Mouse (Mus musculus): ENCODE results near the gene Zfp663.

Zfp663 gene

DNA sequence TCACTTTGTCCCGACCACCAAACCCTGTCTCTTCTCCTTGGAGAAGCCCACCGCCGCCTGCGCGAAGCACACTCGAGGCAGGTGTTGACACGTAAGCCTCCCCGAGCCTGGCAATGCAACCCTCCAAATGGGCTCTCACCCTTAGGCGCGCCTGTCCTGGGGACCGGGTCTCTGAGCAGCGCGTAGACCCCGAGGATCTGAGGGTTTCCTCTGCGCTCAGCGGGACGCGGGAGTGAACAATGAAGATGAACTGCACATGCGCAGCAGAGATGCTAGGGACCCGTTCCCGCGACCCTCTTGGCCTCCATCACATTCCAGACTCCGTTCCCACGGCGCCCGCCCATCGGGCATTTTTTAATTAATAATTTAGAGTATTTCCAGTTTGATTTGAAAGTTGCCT lies at the start of gene Zfp663:
Zfp663 (minus strand) TSS at position 234 of the 400 bp plus-strand sequence.
- DNase-seq (ENCODE audit: low spot score), result no peak

DNA sequence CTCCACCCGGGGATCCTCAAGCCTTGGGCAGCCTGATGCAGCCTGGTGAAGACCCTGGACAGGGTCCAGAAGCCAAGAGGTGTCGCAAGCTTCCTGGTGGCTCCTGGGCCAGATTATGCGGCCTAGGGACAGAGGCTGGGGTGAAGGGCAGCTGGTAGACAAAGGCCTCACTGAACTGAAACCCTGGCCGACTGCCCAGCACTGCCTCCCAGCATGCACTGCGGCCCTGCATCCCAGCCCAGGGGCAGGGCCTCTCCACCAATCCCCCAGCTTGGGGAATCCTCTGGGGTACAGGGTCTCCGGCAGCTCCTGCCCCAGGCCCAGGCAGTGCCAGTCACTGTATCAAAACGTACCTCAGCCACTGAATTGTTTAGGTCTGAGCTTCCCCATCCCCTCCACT lies 48.8 kb upstream of the Zfp663 start:
- DNase-seq (ENCODE audit: low spot score), result no peak

DNA sequence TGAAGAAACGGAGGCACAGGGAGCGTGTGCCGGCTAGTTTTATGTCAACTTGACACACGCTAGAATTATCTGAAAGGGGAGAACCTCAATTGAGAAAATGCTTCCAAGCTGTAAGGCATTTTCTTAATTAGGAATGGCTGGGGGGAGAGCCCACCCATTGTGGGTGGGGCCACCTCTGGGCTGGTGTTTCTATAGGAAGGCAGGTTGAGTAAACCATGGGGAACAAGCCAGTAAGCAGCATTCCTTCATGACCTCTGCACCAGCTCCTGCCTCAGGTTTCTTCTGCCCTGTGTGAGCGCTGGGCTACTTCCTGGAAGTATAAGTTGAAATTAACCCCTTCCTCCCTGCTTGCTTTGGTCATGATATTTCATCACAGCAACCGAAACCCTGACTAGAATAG lies 47.3 kb upstream of the Zfp663 start:
- no peak for DNase-seq (ENCODE audit: low spot score)

DNA sequence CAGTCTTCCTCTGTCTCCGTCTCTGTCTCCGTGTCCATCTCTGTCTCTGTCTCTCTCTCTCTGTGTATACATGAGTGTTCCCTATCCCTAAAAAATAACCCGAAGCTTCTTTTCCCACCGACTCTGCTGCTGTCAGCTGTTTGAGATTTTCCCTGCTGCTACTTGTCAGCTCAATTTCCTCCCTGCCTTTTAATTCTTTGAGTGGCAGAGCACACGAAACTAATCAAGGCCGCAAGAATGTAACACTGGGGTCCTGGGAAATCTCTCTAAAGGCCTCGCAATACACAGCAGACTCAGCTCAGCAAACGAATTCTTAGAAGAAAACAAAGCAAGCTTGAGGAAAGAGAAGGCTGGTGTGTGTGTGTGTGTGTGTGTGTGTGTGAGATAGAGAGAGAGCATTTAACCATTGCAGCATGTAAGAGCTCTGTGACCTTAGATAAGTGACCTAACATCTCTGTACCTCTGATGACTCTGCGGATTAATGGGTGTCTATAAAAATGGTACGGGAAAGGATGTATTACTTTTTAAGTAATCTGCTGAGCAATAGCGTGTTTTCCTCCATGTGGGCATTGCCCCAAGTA lies 46.7 kb upstream of the Zfp663 start:
- DNase-seq (ENCODE audit: low spot score), result no peak

DNA sequence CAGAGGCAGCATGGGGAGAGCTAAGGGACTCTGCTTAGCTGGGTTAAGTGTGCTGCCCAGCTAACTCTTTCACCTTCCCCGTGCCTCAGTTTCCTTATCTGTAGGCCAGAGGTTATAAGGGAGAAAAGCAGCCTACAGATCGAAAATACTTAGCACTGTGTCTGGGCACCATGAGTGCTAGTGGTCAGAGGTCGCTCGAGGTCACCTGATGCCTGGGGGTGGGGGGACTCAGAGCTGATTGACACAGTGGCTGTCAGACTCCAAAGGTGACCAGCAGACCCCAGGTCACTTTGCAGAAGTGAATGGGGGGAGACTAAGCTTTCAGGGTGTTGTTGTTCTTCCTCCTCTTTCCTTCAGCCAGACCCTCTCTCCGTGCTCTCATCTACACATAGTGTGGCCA lies 45.8 kb upstream of the Zfp663 start:
- no peak for DNase-seq (ENCODE audit: low spot score)

DNA sequence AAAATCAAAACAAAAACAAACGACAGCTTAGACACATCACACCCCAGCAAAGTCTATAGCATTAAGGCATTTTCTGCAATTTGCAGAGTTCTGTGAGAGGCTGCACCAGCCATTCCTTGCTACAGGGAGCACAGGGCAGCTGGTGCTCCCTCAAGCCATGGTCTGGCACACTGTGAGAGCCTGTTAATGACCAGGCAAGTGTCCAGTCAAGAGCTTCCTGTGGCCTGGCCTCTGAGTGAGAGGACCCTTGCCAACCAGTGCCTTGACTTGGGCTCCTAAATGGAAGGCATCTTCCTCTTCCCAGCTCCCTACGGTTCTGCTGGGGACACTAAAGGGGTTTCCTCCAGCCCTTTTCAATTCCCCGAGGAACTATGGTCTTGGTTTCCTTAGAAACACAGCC lies 45.4 kb upstream of the Zfp663 start:
- no peak for DNase-seq (ENCODE audit: low spot score)

DNA sequence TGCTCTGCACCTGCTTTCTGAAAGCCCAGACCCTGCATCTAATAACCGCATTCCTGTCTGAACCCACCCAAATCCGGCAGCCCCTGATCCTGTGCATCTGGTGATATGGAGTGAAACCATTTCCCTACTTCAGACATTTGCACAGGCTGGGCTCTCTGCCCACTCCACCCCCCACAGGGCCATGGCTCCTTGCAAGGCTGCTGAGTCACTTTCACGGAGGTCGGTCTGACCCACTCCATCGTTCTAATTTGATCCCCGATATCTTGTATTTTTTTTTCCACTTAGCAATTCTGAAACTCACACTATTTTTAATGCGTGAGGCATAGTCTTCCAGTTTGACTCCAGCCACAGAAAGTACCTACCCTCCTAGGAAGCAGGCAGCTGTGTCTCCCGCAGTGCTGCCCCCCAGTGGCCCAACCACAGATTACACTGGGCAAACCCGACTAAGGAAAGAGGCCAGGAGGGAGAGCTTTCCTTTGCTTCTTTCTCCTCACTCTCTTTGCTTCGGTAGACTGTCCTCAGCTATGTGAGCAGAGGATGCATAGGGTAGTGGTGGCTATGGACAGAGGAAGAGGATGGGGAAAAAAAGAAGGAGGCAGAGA lies 39.3 kb upstream of the Zfp663 start:
- DNase-seq (ENCODE audit: low spot score), result no peak

DNA sequence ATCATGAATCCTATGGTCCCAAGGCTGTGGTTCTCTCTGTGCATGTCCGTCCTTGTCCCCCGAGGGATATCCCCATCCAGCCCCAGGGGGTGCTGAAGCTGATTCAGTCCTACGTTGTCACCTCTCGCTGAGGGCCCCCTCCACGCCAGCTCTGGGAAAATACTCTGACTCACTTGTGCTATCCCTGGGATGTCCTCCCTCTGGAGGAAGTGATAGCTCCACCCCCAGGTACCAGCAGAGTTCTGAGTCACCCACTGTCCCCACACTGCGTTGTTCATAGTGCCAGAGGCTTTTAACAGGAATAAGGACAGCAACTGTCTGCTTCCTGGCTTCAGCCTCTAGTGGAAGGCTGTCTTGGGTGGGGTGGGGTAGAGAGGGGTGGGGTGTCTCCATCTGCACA lies 36.8 kb upstream of the Zfp663 start:
- no peak for DNase-seq (ENCODE audit: low spot score)

DNA sequence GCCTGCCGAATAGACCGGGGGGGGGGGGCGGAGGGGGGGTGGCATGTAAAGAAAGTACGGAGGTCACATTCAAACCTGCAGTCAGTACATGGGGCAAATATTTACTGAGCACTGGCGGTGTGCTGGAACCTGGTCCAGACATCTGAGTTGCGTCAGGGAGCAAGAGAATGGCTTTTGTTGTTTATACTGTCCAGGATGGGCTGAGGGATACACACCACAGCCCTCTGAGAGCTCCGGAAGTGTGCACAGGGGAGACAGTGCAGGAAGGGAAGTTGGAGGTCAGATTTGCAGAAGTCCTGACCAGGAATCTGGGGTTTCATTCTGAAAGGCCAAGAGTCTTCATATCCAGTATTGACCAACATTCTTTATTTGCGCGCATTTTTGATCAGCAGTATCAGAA lies 36.4 kb upstream of the Zfp663 start:
- DNase-seq (ENCODE audit: low spot score), result no peak

DNA sequence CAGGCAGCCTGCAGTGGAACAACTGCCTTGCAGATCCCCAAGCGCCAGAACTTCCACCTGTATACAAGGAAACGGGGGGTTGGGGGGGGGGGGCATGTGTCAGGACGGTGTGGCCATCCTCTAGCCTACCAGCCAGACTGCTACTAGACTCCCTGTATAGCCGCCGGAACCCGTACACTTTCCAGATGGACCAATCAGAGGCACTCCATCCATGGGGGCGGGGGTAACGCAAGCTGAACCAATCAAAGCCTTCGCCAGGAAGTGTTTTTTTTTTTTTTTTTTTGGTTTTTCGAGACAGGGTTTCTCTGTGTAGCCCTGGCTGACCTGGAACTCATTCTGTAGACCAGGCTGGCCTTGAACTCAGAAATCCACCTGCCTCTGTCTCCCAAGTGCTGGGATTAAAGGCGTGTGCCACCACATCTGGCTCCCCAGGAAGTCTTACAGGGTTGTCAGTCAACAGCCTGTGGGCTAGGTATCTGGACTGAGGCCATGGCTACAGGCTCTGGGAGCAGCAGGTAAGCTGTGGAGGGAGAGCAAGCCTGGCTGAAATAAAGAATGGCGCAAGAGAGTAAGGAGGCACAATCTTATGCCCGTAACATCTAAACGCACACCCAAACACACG lies 29.7 kb upstream of the Zfp663 start:
- DNase-seq (ENCODE audit: low spot score), result no peak

DNA sequence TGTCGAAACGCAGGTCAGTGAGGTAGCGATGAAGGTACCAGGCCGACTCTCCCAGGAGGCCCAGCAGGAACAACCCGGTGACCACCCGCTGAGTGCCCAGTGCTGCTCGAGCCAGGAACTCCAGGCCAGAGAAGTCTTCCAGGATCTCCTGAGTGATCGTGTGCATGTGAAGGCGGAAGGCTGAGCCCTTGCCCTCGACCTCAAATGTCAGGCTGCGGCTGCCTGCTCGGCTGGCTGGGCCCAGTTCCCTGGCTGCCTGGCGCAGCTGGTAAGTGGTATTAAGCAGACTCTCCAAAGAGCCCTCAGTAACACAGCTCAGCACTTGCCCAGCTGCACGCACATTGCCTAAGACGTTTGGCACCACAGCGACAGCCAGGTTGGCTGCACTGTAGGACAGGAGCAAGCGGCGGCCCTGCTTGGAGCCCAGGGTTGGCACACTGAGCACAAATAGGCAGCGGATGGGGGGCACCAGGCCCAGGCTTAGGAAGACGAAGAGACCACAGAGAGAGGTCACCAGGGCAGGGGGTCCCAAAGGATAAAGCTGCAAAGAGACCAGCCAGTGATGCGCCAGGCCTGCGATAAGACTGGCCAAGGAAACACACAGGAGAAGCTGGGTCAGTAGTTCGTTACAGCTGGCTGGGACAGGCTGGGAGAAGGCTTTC lies 29.1 kb upstream of the Zfp663 start:
- DNase-seq (ENCODE audit: low spot score), result no peak

DNA sequence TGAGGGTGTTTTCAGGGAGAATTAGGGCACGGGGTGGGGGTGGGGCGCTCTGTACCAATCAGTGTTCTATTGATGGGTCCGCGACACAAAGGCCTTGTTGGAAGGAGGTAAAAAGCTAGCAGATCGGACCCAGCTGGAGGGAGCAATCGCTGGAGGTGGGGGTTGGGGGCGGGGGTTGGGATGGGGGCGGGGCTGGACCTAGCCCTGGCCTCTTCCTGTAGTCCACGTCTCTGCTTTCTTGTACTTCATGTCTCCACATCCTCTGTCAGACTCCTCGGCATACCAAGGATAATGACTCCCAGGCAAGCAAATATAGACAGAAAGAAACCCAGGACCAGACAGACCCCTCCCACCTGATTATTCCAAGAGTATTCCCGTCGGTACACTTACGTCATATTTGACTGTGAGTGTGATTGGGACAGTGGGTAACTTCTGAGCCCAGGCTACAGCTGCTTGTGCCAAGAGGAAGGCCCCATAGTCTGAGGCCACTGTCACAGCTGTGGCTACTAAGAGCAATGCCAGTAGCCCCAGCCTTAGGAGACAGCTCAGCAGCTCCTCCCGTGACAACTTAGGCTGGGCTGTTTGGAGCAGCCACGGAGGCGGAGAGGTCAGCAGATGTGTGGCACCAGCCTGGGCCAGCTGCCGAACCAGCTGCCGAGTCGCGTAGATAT lies 28.4 kb upstream of the Zfp663 start:
- DNase-seq (ENCODE audit: low spot score), result no peak

DNA sequence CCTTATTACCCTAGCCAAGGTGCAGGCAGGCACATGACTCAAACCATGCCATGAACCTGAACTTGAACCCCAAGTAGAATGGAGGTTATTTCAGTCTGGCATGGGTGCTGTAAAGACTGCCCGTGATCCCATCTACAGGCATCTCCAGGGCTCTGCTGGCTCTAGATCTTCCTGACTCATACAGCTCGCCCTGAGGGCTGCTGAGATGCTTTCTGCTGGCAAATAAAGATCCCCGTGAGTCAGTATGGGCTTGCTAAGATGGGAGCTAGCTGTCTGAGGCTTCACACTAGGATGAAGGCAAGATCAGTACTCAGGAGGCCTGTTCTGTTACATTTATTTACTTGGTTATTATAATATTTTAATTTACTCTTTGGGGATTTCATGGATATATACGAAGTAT lies 23.6 kb upstream of the Zfp663 start:
- no peak for DNase-seq (ENCODE audit: low spot score)

DNA sequence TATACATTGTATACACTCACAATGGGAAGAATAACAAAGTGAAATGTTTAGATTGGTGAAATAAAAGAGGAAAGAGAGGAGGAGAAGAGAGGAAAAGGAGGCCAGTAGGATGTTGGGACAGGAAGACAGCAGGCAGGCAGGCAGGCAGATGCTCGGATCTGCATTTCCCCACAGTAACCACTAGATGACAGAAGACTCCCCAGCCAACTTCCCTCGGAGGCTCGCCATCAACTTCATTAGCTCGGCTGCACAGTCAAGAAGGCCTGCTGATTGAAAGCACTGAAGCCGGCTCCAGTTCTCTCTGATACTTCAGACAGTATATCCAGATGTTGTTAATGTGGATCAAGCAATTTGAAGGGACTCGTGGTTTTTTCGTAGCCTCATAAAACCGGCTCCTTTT lies 23.0 kb upstream of the Zfp663 start:
- DNase-seq (ENCODE audit: low spot score), result no peak

DNA sequence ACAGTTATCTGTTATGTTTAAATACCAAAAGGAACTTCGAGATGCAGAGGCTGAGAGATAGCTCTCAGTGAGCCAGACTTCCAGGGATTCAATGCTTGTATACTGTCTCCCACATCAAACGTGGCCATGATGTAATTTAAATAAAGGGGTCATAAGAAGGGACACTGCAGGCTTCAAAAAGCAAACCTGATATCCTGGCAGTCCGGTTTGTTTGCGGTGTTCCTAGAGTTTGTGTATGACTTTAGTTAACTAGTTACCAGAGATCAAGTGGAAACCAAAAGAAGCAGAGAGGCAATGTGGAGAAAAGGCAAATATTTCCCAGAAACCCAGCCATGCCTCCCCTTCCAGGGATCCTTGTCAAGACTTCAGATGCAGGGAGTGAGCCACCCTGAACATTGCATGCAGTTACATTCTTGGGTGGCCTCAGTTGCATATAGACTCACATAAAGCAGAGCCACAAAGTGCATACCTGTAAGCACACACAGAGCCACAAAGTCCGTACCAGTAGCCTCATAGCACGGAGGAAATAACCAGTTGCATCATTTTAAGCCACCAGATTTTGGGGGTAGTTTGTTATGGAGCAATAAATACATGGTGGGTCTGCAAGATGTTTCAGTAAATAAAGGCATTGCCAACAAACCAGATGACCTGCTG lies 20.9 kb upstream of the Zfp663 start:
- DNase-seq (ENCODE audit: low spot score), result no peak

DNA sequence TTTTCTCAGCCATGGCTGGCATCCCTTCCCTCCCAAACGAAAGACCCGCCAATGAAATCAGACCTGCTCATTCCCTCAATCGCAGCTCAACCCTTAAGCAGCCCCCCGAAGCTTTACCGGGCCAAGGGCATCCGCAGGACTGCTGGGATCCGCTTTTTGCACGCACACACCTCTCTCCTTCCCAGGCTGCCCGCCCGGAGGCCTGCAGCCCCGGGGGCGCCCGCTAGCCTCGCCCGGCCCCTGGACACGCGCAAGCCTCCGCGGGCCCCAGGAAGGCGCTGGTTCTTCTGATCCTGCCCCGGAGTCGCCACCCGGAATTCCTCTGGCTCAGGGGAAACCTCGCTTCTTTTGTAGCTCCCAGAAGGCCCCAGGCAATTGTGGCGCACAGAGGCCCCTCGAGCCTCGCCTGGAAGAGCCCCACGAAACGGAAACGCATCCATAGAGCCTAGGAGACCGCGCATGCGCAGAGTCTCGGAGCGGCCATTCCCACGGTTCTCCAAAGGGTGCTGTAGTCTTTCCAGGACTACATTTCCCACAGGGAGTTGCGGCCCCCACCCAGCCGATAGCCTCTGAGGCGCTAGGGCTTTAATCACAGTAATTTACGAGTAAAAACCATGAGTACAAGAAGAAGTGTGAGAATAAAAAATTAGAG lies 19.4 kb upstream of the Zfp663 start, which contains the start of gene Zfp334:
Zfp334 (minus strand) TSS at position 416 of the 652 bp plus-strand sequence.
- peak; percentile 88 for DNase-seq (ENCODE audit: low spot score)

DNA sequence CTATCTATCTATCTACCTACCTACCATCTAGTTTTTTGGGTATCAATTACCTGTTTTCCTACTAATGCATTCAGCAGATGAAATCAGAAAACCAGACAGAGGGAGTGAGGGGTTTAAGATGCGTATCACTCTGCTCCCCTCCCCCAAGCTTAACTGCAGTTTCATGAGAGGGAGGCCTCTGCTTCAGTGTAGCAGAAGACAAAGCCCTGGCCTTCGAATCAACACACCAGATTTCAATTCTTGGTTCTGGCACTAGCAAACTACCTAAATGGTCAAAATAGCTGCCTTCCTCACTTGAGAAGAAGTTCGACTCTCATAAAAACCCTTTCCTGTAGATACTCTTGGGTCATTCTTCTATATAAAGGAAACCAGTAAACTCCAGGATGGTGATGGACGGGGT lies 18.8 kb upstream of the Zfp663 start:
- no peak for DNase-seq (ENCODE audit: low spot score)

DNA sequence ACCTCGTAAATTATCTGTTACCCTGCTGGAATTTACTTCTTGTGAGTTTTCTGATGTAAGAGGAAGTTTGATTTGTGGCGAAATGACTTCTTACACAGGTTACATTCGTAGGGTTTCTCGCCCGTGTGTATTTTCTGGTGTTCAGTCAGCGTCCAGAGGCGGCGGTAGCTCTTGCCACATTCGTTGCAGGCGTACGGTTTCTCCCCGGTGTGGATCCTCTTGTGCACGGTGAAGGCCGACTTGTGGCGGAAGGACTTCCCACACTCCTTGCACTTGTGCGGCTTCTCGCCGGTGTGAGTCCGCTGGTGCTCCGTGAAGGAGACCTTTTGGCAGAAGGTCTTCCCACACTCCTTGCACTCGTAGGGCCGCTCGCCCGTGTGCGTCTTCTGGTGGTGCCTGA lies 11.5 kb upstream of the Zfp663 start:
- DNase-seq (ENCODE audit: low spot score), result no peak

DNA sequence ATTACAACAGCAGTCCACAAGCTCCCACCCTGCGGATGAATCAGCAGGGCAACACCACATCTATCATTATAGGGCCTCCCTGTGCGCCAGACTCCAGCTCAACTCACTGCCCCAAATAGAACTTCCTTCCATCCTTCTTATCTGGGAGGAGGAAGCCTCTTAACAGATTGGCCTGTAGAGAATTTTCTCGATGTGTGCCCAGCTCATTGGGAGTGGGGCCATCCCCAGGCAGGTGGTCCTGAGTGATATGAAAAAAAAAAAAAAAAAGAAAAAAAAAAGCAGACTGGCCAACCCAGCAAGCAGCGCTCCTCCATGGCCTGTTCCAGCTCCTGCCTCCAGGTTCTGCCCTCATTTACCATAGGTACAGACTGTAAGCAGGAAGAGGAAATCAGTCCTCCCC lies 7.5 kb upstream of the Zfp663 start:
- no peak for DNase-seq (ENCODE audit: low spot score)

DNA sequence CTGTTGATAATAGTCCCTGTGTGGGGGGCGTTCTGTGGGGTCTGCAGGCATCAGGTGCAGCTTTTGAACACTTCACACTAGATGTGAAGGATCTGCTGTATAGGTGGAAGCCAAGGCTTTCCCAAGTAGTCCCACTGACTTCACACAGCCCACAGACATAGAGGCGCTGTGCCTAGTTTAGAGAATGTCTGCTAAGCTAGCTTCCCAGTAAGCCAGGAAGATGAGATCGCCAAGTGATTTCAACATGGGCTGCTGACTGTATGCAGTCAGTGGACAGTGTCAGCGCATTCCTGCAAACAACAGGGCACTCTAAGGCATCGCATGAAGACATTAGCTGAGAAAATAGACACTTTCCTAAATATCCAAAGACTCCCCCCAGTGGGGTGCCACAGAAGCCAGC lies 6.9 kb upstream of the Zfp663 start:
- DNase-seq (ENCODE audit: low spot score), result no peak

DNA sequence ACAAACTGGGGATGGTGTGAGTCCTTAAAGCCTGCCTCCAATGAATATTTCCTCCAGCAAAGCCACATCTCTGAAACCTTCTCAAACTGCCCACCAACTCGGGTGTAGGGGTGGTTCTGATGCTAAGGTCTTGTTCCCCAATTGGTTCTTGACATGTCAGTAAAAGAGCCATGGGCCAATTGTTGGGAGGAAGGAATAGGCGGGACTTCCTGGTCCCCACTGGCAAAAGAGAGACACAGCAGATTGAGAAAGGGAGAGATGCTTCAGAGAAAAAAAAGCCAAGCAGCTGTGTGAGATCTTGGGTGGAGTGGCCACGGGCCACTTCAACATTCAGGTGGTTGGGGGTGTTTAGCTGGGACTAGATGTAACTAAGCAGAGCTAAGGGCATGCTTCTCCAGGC lies 2.5 kb upstream of the Zfp663 start:
- no peak for DNase-seq (ENCODE audit: low spot score)

DNA sequence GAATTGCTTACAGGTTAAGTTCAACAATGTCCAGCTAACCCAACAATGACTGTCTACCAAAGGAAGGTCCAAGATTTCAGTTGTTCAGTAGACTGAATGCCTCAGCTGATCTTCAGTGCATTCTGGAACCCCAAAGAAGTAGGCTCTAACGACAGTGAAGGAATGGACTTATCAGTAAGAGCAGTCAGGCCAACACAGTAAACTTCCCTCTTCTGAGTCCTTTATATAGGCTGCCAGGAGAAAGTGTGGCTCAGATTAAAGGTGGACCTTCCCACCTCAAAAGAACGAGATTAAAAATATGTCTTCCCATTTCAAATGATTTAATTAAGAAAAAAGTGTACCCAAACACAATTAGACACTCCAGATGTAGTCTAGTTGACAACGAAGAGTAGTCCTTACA lies 1.8 kb upstream of the Zfp663 start:
- no peak for DNase-seq (ENCODE audit: low spot score)
